In genomic region chr15:97750697-97751096, GRCm38 (mm10) we compare ENCODE assay signal across 8 mouse cellular contexts. TPM values are rescaled to one million over a fixed set of nuclear protein-coding genes. Genes with fewer than 3 reads are reported as not detected.
DNase-seq lines count a peak whose midpoint lies in the region; ATAC-seq lines count a peak whose summit lies in the region.

No protein-coding gene starts in this region.

- H3K27me3 ChIP-seq in forebrain, embryonic 15.5 days: no peaks in the 10 kb centered on the region
- H3K27me3 ChIP-seq in hindbrain, embryonic 11.5 days (ENCODE audit: control insufficient read depth, insufficient read depth, low read length): no peaks in the 10 kb centered on the region

- no peaks in the 10 kb centered on the region for H3K9me3 ChIP-seq in forebrain, embryonic 15.5 days
- no peaks in the 10 kb centered on the region for H3K9me3 ChIP-seq in hindbrain, embryonic 11.5 days (ENCODE audit: control insufficient read depth, low read length)

- peaks cover 14% of the 10 kb centered on the region for H3K4me1 ChIP-seq in forebrain, embryonic 15.5 days
- peaks cover 4% of the 10 kb centered on the region for H3K4me1 ChIP-seq in hindbrain, embryonic 11.5 days (replicated peaks; ENCODE audit: control insufficient read depth, insufficient read depth, low read length)

- no peaks in the 10 kb centered on the region for H3K36me3 ChIP-seq in forebrain, embryonic 15.5 days
- no peaks in the 10 kb centered on the region for H3K36me3 ChIP-seq in hindbrain, embryonic 11.5 days (ENCODE audit: control insufficient read depth, insufficient read depth, low read length)

- peak; percentile 36 for DNase-seq in CD4-positive, CD25-positive, alpha-beta regulatory T cell, adult 2 months (ENCODE audit: low read depth, low spot score)
- DNase-seq in adrenal gland, postnatal 36 days: peak; percentile 85 to 87
- peak; percentile 51 for DNase-seq in hindbrain, embryonic 11.5 days (ENCODE audit: low spot score)
- DNase-seq in layer of hippocampus, postnatal 10 days (ENCODE audit: low spot score in 2 of 2): peak; percentile 83 to 87
- DNase-seq in right cerebral cortex, adult 2 months (ENCODE audit: low spot score in 2 of 2): peak; percentile 67 to 75

- ATAC-seq in forebrain, embryonic 15.5 days (replicated peaks): peak; percentile 82
- ATAC-seq in hindbrain, embryonic 11.5 days (ENCODE audit: low FRiP score): peak; percentile 70
- ATAC-seq in megakaryocyte, adult 5-6 weeks (ENCODE audit: poor library complexity, severe bottlenecking): peak; percentile 78
- ATAC-seq in inflammation-experienced regulatory T-cells, adult 6 months: no peak

- no peak overlapping the region for H3K9ac ChIP-seq in forebrain, embryonic 15.5 days (replicated peaks)
- no peak overlapping the region for H3K9ac ChIP-seq in hindbrain, embryonic 11.5 days (ENCODE audit: low read depth, low read length)

- 17% methylated on average over 12 of the region's 12 CpGs for WGBS in forebrain, embryonic 15.5 days
- WGBS in hindbrain, embryonic 11.5 days: 52% methylated on average over 12 of the region's 12 CpGs

- H3K27ac ChIP-seq in forebrain, embryonic 15.5 days (replicated peaks): peak overlapping the region; percentile 20
- no peak overlapping the region for H3K27ac ChIP-seq in hindbrain, embryonic 11.5 days (ENCODE audit: low read depth, low read length)

- no peak overlapping the region for H3K4me3 ChIP-seq in forebrain, embryonic 15.5 days
- no peak overlapping the region for H3K4me3 ChIP-seq in hindbrain, embryonic 11.5 days (ENCODE audit: low read depth, low read length)

- no peak overlapping the region for H3K4me2 ChIP-seq in forebrain, embryonic 15.5 days (replicated peaks)
- H3K4me2 ChIP-seq in hindbrain, embryonic 11.5 days (replicated peaks; ENCODE audit: low read depth, low read length): no peak overlapping the region

RNA-seq across cellular contexts. Expression of gene Rapgef3, which starts 17.1 kb away (rescaled TPM):
- total RNA-seq in adrenal gland, postnatal 36 days (2021): 10 to 100 TPM; 15.0 to 20.8 TPM
- polyA plus RNA-seq in forebrain, embryonic 15.5 days (2015; fragmentation: Nextera tagmentation; extraction: Ambion mirVana): 8.6 and 9.0 TPM in 2 replicates
- 3.6 and 4.0 TPM in 2 replicates for polyA plus RNA-seq in hindbrain, embryonic 11.5 days (2014; fragmentation: Nextera tagmentation; extraction: Ambion mirVana)
- total RNA-seq in layer of hippocampus, postnatal 10 days (2021): 10 to 100 TPM; 37.3 to 43.3 TPM
- 0.02 TPM in 1 of 2 replicates, not detected in the other for total RNA-seq in megakaryocyte, adult 5-6 weeks (2015)
- total RNA-seq in megakaryocyte, adult 5-6 weeks (2017): 1.2 and 1.4 TPM in 2 replicates
- polyA plus RNA-seq in inflammation-experienced regulatory T-cells, adult 6 months (2017; shearing (Covaris generic)): not detected

RNA-seq across cellular contexts. Expression of gene Endou, which starts 19.6 kb away (rescaled TPM):
- total RNA-seq in adrenal gland, postnatal 36 days (2021): under 1 TPM; 0.66 to 0.70 TPM
- 0.22 TPM in 1 of 2 replicates, not detected in the other for polyA plus RNA-seq in forebrain, embryonic 15.5 days (2015; fragmentation: Nextera tagmentation; extraction: Ambion mirVana)
- 0.11 TPM in 1 of 2 replicates, not detected in the other for polyA plus RNA-seq in hindbrain, embryonic 11.5 days (2014; fragmentation: Nextera tagmentation; extraction: Ambion mirVana)
- total RNA-seq in layer of hippocampus, postnatal 10 days (2021): under 1 TPM; 0.62 to 0.73 TPM
- total RNA-seq in megakaryocyte, adult 5-6 weeks (2015): 0.21 TPM in 1 of 2 replicates, not detected in the other
- total RNA-seq in megakaryocyte, adult 5-6 weeks (2017): 0.40 and 0.81 TPM in 2 replicates
- polyA plus RNA-seq in inflammation-experienced regulatory T-cells, adult 6 months (2017; shearing (Covaris generic)): not detected

RNA-seq across cellular contexts. Expression of gene Slc48a1, which starts 27.6 kb away (rescaled TPM):
- 100 to 1,000 TPM; 107 to 130 TPM for total RNA-seq in adrenal gland, postnatal 36 days (2021)
- polyA plus RNA-seq in forebrain, embryonic 15.5 days (2015; fragmentation: Nextera tagmentation; extraction: Ambion mirVana): 64.9 and 66.6 TPM in 2 replicates
- polyA plus RNA-seq in hindbrain, embryonic 11.5 days (2014; fragmentation: Nextera tagmentation; extraction: Ambion mirVana): 28.1 and 28.4 TPM in 2 replicates
- total RNA-seq in layer of hippocampus, postnatal 10 days (2021): 100 to 1,000 TPM; 104 to 118 TPM
- 42.3 and 47.1 TPM in 2 replicates for total RNA-seq in megakaryocyte, adult 5-6 weeks (2015)
- total RNA-seq in megakaryocyte, adult 5-6 weeks (2017): 33.1 and 33.5 TPM in 2 replicates
- 10 to 100 TPM; 30.1 to 34.1 (median 30.8) TPM for polyA plus RNA-seq in inflammation-experienced regulatory T-cells, adult 6 months (2017; shearing (Covaris generic))

RNA-seq across cellular contexts. Expression of gene Rpap3, which starts 45.1 kb away (rescaled TPM):
- total RNA-seq in adrenal gland, postnatal 36 days (2021): 10 to 100 TPM; 19.5 to 20.5 TPM
- 30.6 and 32.7 TPM in 2 replicates for polyA plus RNA-seq in forebrain, embryonic 15.5 days (2015; fragmentation: Nextera tagmentation; extraction: Ambion mirVana)
- polyA plus RNA-seq in hindbrain, embryonic 11.5 days (2014; fragmentation: Nextera tagmentation; extraction: Ambion mirVana): 44.1 and 49.2 TPM in 2 replicates
- total RNA-seq in layer of hippocampus, postnatal 10 days (2021): 10 to 100 TPM; 32.0 to 33.7 TPM
- total RNA-seq in megakaryocyte, adult 5-6 weeks (2015): 6.8 and 7.9 TPM in 2 replicates
- 10.8 and 12.8 TPM in 2 replicates for total RNA-seq in megakaryocyte, adult 5-6 weeks (2017)
- 10 to 100 TPM; 17.3 to 34.2 (median 22.8) TPM for polyA plus RNA-seq in inflammation-experienced regulatory T-cells, adult 6 months (2017; shearing (Covaris generic))

Comparison
In these comparisons a context has a peak if more than half of its experiments do, and no peak if none do; other contexts are left out.
1. DNase-seq: peak in every context shown above with its lines; median percentile 86 in adrenal gland, postnatal 36 days; 85 in layer of hippocampus, postnatal 10 days; 71 in right cerebral cortex, adult 2 months; 51 in hindbrain, embryonic 11.5 days; 36 in CD4-positive, CD25-positive, alpha-beta regulatory T cell, adult 2 months.
2. RNA of gene Rapgef3, which starts 17.1 kb away (total RNA-seq): 37.3 to 43.3 TPM in layer of hippocampus, postnatal 10 days and 15.0 to 20.8 TPM in adrenal gland, postnatal 36 days; 0.02 to 1.4 TPM in megakaryocyte, adult 5-6 weeks; every median in the first group is over 4 times any median in the second.